Mouse (Mus musculus) embryonic facial prominence, embryonic 13.5 days (tissue): ENCODE measurements around the gene Traf2. TPM values are rescaled to one million over a fixed set of nuclear protein-coding genes. Genes with fewer than 3 reads are reported as not detected.

Experiments used
- polyA plus RNA-seq: library from polyadenylated mRNA; unstranded; fragments of >200 nt; fragmentation: Nextera tagmentation; extraction: Ambion mirVana; gene quantifications from 2 replicates; pipeline ENCODE4 v1.2.1, GENCODE M21; 2015

Gene Traf2
- polyA plus RNA-seq, 1 experiment from 2014 or later: 35.4 TPM

Other genes with a start within 250 kb of the Traf2 start
- 0.38 and 1.2 TPM in 2 replicates for gene Grin1, start 227.8 kb downstream of the Traf2 start, polyA plus RNA-seq
- 61.1 and 79.4 TPM in 2 replicates for gene Man1b1, start 214.6 kb downstream of the Traf2 start, polyA plus RNA-seq
- gene Dpp7, start 190.6 kb downstream of the Traf2 start, polyA plus RNA-seq: 23.0 and 25.5 TPM in 2 replicates
- 9.9 and 14.9 TPM in 2 replicates for gene Uap1l1, start 181.3 kb downstream of the Traf2 start, polyA plus RNA-seq
- gene Sapcd2, start 174.6 kb downstream of the Traf2 start, polyA plus RNA-seq: 38.9 and 47.9 TPM in 2 replicates
- 0.87 and 1.1 TPM in 2 replicates for gene Entpd2, start 151.1 kb downstream of the Traf2 start, polyA plus RNA-seq
- gene Npdc1, start 147.6 kb downstream of the Traf2 start, polyA plus RNA-seq: 42.5 and 48.9 TPM in 2 replicates
- gene Fut7, start 123.7 kb downstream of the Traf2 start, polyA plus RNA-seq: 0.12 and 0.17 TPM in 2 replicates
- 2.9 and 4.0 TPM in 2 replicates for gene Abca2, start 118.2 kb downstream of the Traf2 start, polyA plus RNA-seq
- gene Clic3, start 90.1 kb downstream of the Traf2 start, polyA plus RNA-seq: 5.0 and 7.2 TPM in 2 replicates
- 29.4 and 35.9 TPM in 2 replicates for gene Paxx, start 85.8 kb downstream of the Traf2 start, polyA plus RNA-seq
- gene Ptgds, start 76.9 kb downstream of the Traf2 start, polyA plus RNA-seq: 1.3 and 2.8 TPM in 2 replicates
- gene Lcn12, start 53.0 kb downstream of the Traf2 start, polyA plus RNA-seq: not detected in 2 replicates
- gene Fbxw5, start 46.2 kb downstream of the Traf2 start, polyA plus RNA-seq: 75.1 and 81.1 TPM in 2 replicates
- 5.8 and 6.2 TPM in 2 replicates for gene C8g, start 45.2 kb downstream of the Traf2 start, polyA plus RNA-seq
- gene Edf1, start 10.9 kb upstream of the Traf2 start, polyA plus RNA-seq: 335 and 341 TPM in 2 replicates
- gene Mamdc4, start 27.9 kb upstream of the Traf2 start, polyA plus RNA-seq: 4.3 and 7.2 TPM in 2 replicates
- 169 and 174 TPM in 2 replicates for gene Phpt1, start 28.3 kb upstream of the Traf2 start, polyA plus RNA-seq
- gene Ajm1, start 34.8 kb upstream of the Traf2 start, polyA plus RNA-seq: 0.39 and 0.62 TPM in 2 replicates
- 80.3 and 81.9 TPM in 2 replicates for gene Rabl6, start 61.6 kb upstream of the Traf2 start, polyA plus RNA-seq
- 0.31 and 0.34 TPM in 2 replicates for gene Ccdc183, start 70.7 kb upstream of the Traf2 start, polyA plus RNA-seq
- 23.5 and 24.8 TPM in 2 replicates for gene Tmem141, start 75.1 kb upstream of the Traf2 start, polyA plus RNA-seq
- 0.59 and 2.1 TPM in 2 replicates for gene Fcna, start 81.1 kb upstream of the Traf2 start, polyA plus RNA-seq
- gene Lcn8, start 106.2 kb upstream of the Traf2 start, polyA plus RNA-seq: not detected in 2 replicates
- gene Lcn5, start 111.0 kb upstream of the Traf2 start, polyA plus RNA-seq: not detected in 2 replicates
- gene Lcn6, start 129.8 kb upstream of the Traf2 start, polyA plus RNA-seq: not detected in 2 replicates
- not detected in 2 replicates for gene Lcn10, start 135.8 kb upstream of the Traf2 start, polyA plus RNA-seq
- not detected in 2 replicates for gene Obp2a, start 153.1 kb upstream of the Traf2 start, polyA plus RNA-seq
- gene Bmyc, start 159.8 kb upstream of the Traf2 start, polyA plus RNA-seq: 95.4 and 103 TPM in 2 replicates
- gene Obp2b, start 190.1 kb upstream of the Traf2 start, polyA plus RNA-seq: not detected in 2 replicates
- not detected in 2 replicates for gene Lcn3, start 218.6 kb upstream of the Traf2 start, polyA plus RNA-seq
- not detected in 2 replicates for gene Lcn11, start 230.1 kb upstream of the Traf2 start, polyA plus RNA-seq
- gene Gm13539, start 235.3 kb upstream of the Traf2 start, polyA plus RNA-seq: not detected in 2 replicates